Mouse (Mus musculus): Measurements from ENCODE around the gene Ahsg. TPM values are rescaled to one million over a fixed set of nuclear protein-coding genes. Genes with fewer than 3 reads are reported as not detected.
"Not testable (repeated sequence)": the region's sequence is repeated elsewhere in the genome, so short reads cannot be mapped to it uniquely, and the experiment has no call there.

The Ahsg gene
- polyA plus RNA-seq, 1 experiment from 2014 or later: 59.9 TPM

- Histone ChIP-seq H3K27me3 (replicated peaks; ENCODE audit: control insufficient read depth, insufficient read depth, low read length) (no peaks in the 10 kb centered on the region), H3K4me3 (ENCODE audit: low read length) (no peak overlapping the region), H3K36me3 (ENCODE audit: control insufficient read depth, insufficient read depth, low read length) (no peaks in the 10 kb centered on the region), H3K9ac (ENCODE audit: low read depth, low read length) (no peak overlapping the region), H3K4me1 (ENCODE audit: control insufficient read depth, insufficient read depth, low read length) (no peaks in the 10 kb centered on the region), H3K9me3 (ENCODE audit: control insufficient read depth, low read length) (no peaks in the 10 kb centered on the region), H3K4me2 (ENCODE audit: low read depth, low read length) (no peak overlapping the region), H3K27ac (ENCODE audit: low read length) (no peak overlapping the region)
- WGBS: 78% methylated on average over 4 of the region's 4 CpGs
- no peak for ATAC-seq
Measured at GRCm38 (mm10) chr16:22922433-22922832, 31.4 kb downstream of the Ahsg start.

GRCm38 (mm10) chr16:22929575-22929974, 38.5 kb downstream of the Ahsg start:
- ATAC-seq: no peak
- H3K27ac ChIP-seq (ENCODE audit: low read length): no peak overlapping the region
- H3K36me3 ChIP-seq (ENCODE audit: control insufficient read depth, insufficient read depth, low read length): no peaks in the 10 kb centered on the region
- H3K9me3 ChIP-seq (ENCODE audit: control insufficient read depth, low read length): no peaks in the 10 kb centered on the region
- 54% methylated on average over 6 of the region's 6 CpGs for WGBS
- no peaks in the 10 kb centered on the region for H3K27me3 ChIP-seq (replicated peaks; ENCODE audit: control insufficient read depth, insufficient read depth, low read length)
- H3K4me2 ChIP-seq (ENCODE audit: low read depth, low read length): no peak overlapping the region
- H3K4me3 ChIP-seq (ENCODE audit: low read length): no peak overlapping the region
- no peaks in the 10 kb centered on the region for H3K4me1 ChIP-seq (ENCODE audit: control insufficient read depth, insufficient read depth, low read length)
- H3K9ac ChIP-seq (ENCODE audit: low read depth, low read length): no peak overlapping the region

GRCm38 (mm10) chr16:22931431-22932200, 40.5 kb downstream of the Ahsg start:
- H3K27ac ChIP-seq (ENCODE audit: low read length): no peak overlapping the region
- H3K4me2 ChIP-seq (ENCODE audit: low read depth, low read length): no peak overlapping the region
- no peaks in the 10 kb centered on the region for H3K9me3 ChIP-seq (ENCODE audit: control insufficient read depth, low read length)
- H3K27me3 ChIP-seq (replicated peaks; ENCODE audit: control insufficient read depth, insufficient read depth, low read length): no peaks in the 10 kb centered on the region
- H3K9ac ChIP-seq (ENCODE audit: low read depth, low read length): no peak overlapping the region
- H3K4me1 ChIP-seq (ENCODE audit: control insufficient read depth, insufficient read depth, low read length): no peaks in the 10 kb centered on the region
- ATAC-seq: no peak
- no peaks in the 10 kb centered on the region for H3K36me3 ChIP-seq (ENCODE audit: control insufficient read depth, insufficient read depth, low read length)
- no peak overlapping the region for H3K4me3 ChIP-seq (ENCODE audit: low read length)
- WGBS: 86% methylated on average over 11 of the region's 11 CpGs

GRCm38 (mm10) chr16:22937631-22938030, 46.6 kb downstream of the Ahsg start:
- Histone ChIP-seq H3K4me3 (ENCODE audit: low read length) (no peak overlapping the region), H3K36me3 (ENCODE audit: control insufficient read depth, insufficient read depth, low read length) (no peaks in the 10 kb centered on the region), H3K9me3 (ENCODE audit: control insufficient read depth, low read length) (no peaks in the 10 kb centered on the region), H3K27ac (ENCODE audit: low read length) (no peak overlapping the region), H3K27me3 (replicated peaks; ENCODE audit: control insufficient read depth, insufficient read depth, low read length) (no peaks in the 10 kb centered on the region), H3K9ac (ENCODE audit: low read depth, low read length) (no peak overlapping the region), H3K4me1 (ENCODE audit: control insufficient read depth, insufficient read depth, low read length) (no peaks in the 10 kb centered on the region), H3K4me2 (ENCODE audit: low read depth, low read length) (no peak overlapping the region)
- no peak for ATAC-seq
- 88% methylated on average over 12 of the region's 12 CpGs for WGBS

- Histone ChIP-seq H3K36me3 (ENCODE audit: control insufficient read depth, insufficient read depth, low read length) (no peaks in the 10 kb centered on the region), H3K4me1 (ENCODE audit: control insufficient read depth, insufficient read depth, low read length) (no peaks in the 10 kb centered on the region), H3K4me2 (ENCODE audit: low read depth, low read length) (no peak overlapping the region), H3K27me3 (replicated peaks; ENCODE audit: control insufficient read depth, insufficient read depth, low read length) (no peaks in the 10 kb centered on the region), H3K27ac (ENCODE audit: low read length) (no peak overlapping the region), H3K9ac (ENCODE audit: low read depth, low read length) (no peak overlapping the region), H3K4me3 (ENCODE audit: low read length) (no peak overlapping the region), H3K9me3 (ENCODE audit: control insufficient read depth, low read length) (no peaks in the 10 kb centered on the region)
- no peak for ATAC-seq
- 74% methylated on average over 2 of the region's 2 CpGs for WGBS
Measured at GRCm38 (mm10) chr16:22938541-22938940, 47.5 kb downstream of the Ahsg start.

GRCm38 (mm10) chr16:22939120-22939695, 48.1 kb downstream of the Ahsg start:
- no peaks in the 10 kb centered on the region for H3K27me3 ChIP-seq (replicated peaks; ENCODE audit: control insufficient read depth, insufficient read depth, low read length)
- no peak overlapping the region for H3K27ac ChIP-seq (ENCODE audit: low read length)
- 84% methylated on average over 8 of the region's 8 CpGs for WGBS
- H3K4me1 ChIP-seq (ENCODE audit: control insufficient read depth, insufficient read depth, low read length): no peaks in the 10 kb centered on the region
- H3K4me3 ChIP-seq (ENCODE audit: low read length): no peak overlapping the region
- H3K4me2 ChIP-seq (ENCODE audit: low read depth, low read length): no peak overlapping the region
- no peaks in the 10 kb centered on the region for H3K9me3 ChIP-seq (ENCODE audit: control insufficient read depth, low read length)
- ATAC-seq: no peak
- no peak overlapping the region for H3K9ac ChIP-seq (ENCODE audit: low read depth, low read length)
- no peaks in the 10 kb centered on the region for H3K36me3 ChIP-seq (ENCODE audit: control insufficient read depth, insufficient read depth, low read length)

- not testable (repeated sequence) for H3K27ac ChIP-seq (ENCODE audit: low read length); ATAC-seq; H3K36me3 ChIP-seq (ENCODE audit: control insufficient read depth, insufficient read depth, low read length)
Measured at GRCm38 (mm10) chr16:22941825-22942476, 50.9 kb downstream of the Ahsg start.

GRCm38 (mm10) chr16:22947371-22947770, 56.3 kb downstream of the Ahsg start:
- WGBS: 88% methylated on average over 2 of the region's 2 CpGs
- ATAC-seq: no peak

More at GRCm38 (mm10) chr16:22941825-22942476, 50.9 kb downstream of the Ahsg start:
- H3K27me3 ChIP-seq (replicated peaks; ENCODE audit: control insufficient read depth, insufficient read depth, low read length); H3K4me1 ChIP-seq (ENCODE audit: control insufficient read depth, insufficient read depth, low read length); H3K9ac ChIP-seq (ENCODE audit: low read depth, low read length); H3K4me3 ChIP-seq (ENCODE audit: low read length); H3K9me3 ChIP-seq (ENCODE audit: control insufficient read depth, low read length); H3K4me2 ChIP-seq (ENCODE audit: low read depth, low read length): not testable (repeated sequence)

More at GRCm38 (mm10) chr16:22947371-22947770, 56.3 kb downstream of the Ahsg start:
- H3K27me3 ChIP-seq (replicated peaks; ENCODE audit: control insufficient read depth, insufficient read depth, low read length): no peaks in the 10 kb centered on the region
- no peak overlapping the region for H3K4me2 ChIP-seq (ENCODE audit: low read depth, low read length)
- H3K27ac ChIP-seq (ENCODE audit: low read length): no peak overlapping the region
- no peaks in the 10 kb centered on the region for H3K4me1 ChIP-seq (ENCODE audit: control insufficient read depth, insufficient read depth, low read length)
- no peak overlapping the region for H3K9ac ChIP-seq (ENCODE audit: low read depth, low read length)
- no peak overlapping the region for H3K4me3 ChIP-seq (ENCODE audit: low read length)
- H3K9me3 ChIP-seq (ENCODE audit: control insufficient read depth, low read length): no peaks in the 10 kb centered on the region
- H3K36me3 ChIP-seq (ENCODE audit: control insufficient read depth, insufficient read depth, low read length): no peaks in the 10 kb centered on the region

Measured in intestine, embryonic 16.5 days (tissue).